Mouse (Mus musculus) left cerebral cortex, adult 2 months (tissue): ENCODE measurements around the gene Gucd1. TPM values are rescaled to one million over a fixed set of nuclear protein-coding genes. Genes with fewer than 3 reads are reported as not detected.

Experiments
- DNase-seq, 2 experiments: peaks; one replicate each; pipeline ENCODE4 v3.0.0; 2021 to 2022; ENCODE audit warnings: low spot score in 2 of 2, mixed read lengths in 1 of 2; ENCODE audit errors: extremely low spot score in 1 of 2
- H3K27ac ChIP-seq: fragments of 200-600 bp; 2 replicates; pipeline ENCODE4 v1.8.1; 2022
- H3K4me3 ChIP-seq: fragments of 200-600 bp; 2 replicates; pipeline ENCODE4 v1.8.1; 2022
- CTCF ChIP-seq: fragments of 200-600 bp; IDR thresholded peaks from 2 replicates; pipeline ENCODE4 v1.8.1; 2022; ENCODE audit warnings: antibody characterized with exemption, mild to moderate bottlenecking, moderate library complexity
- intact Hi-C: fragments of 180-260 bp; cut with DNase I; formaldehyde crosslinking; loops from one replicate; pipeline ENCODE4 v1.15.1; 2025
- total RNA-seq, 2 experiments: library from RNA; stranded (reverse); gene quantifications; 2 replicates each; pipeline ENCODE4 v1.2.3; 2021

The Gucd1 gene
- total RNA-seq, 2 experiments from 2014 or later = 16.8 to 18.1 TPM

GRCm38 (mm10) chr10:75558515-75558914 lies 40.7 kb upstream of the Gucd1 start:
- no peak for DNase-seq
- Histone ChIP-seq H3K27ac (no peak overlapping the region; the same call in 1 of the 2 replicates), H3K4me3 (no peak overlapping the region)
- intact Hi-C loops = loop anchor here (2.0 kb wide), 1 partner anchor 42 kb away; the partner anchor contains the start of genes Gucd1 and Snrpd3
- TF ChIP-seq CTCF = no peak

- Histone ChIP-seq H3K4me3 (no peak overlapping the region), H3K27ac (peak overlapping the region; percentile 74)
- peak; percentile 46 to 74 for DNase-seq
- TF ChIP-seq CTCF = no peak
- intact Hi-C loops = no loop called here
These were observed 38.3 kb upstream of the Gucd1 start for GRCm38 (mm10) chr10:75556026-75556425.

- DNase-seq = no peak
- Histone ChIP-seq H3K4me3 (no peak overlapping the region), H3K27ac (no peak overlapping the region)
- intact Hi-C loops = no loop called here
- no peak for TF ChIP-seq CTCF
These were observed 37.8 kb upstream of the Gucd1 start for GRCm38 (mm10) chr10:75555557-75555956.

GRCm38 (mm10) chr10:75554090-75554489 lies 36.3 kb upstream of the Gucd1 start:
- no peak for TF ChIP-seq CTCF
- Histone ChIP-seq H3K4me3 (no peak overlapping the region), H3K27ac (no peak overlapping the region)
- intact Hi-C loops = no loop called here
- no peak for DNase-seq

GRCm38 (mm10) chr10:75552701-75553450 lies 35.1 kb upstream of the Gucd1 start:
- DNase-seq = no peak
- no peak overlapping the region for H3K4me3 ChIP-seq
- TF ChIP-seq CTCF = no peak

GRCm38 (mm10) chr10:75552106-75552505 lies 34.3 kb upstream of the Gucd1 start:
- no peak for DNase-seq
- intact Hi-C loops = no loop called here
- Histone ChIP-seq H3K27ac (no peak overlapping the region), H3K4me3 (no peak overlapping the region)
- TF ChIP-seq CTCF = no peak

More at GRCm38 (mm10) chr10:75552701-75553450, 35.1 kb upstream of the Gucd1 start:
- intact Hi-C loops = no loop called here
- no peak overlapping the region for H3K27ac ChIP-seq

GRCm38 (mm10) chr10:75551175-75551574 lies 33.4 kb upstream of the Gucd1 start:
- no peak for DNase-seq
- no peak overlapping the region for H3K4me3 ChIP-seq
- intact Hi-C loops = no loop called here
- TF ChIP-seq CTCF = no peak
- H3K27ac ChIP-seq = no peak overlapping the region

- intact Hi-C loops = no loop called here
- no peak for DNase-seq
These were observed 32.1 kb upstream of the Gucd1 start for GRCm38 (mm10) chr10:75549886-75550285.

GRCm38 (mm10) chr10:75548486-75548885 lies 30.7 kb upstream of the Gucd1 start:
- DNase-seq = no peak
- TF ChIP-seq CTCF = no peak; the same call in 1 of the 2 replicates
- intact Hi-C loops = no loop called here
- no peak overlapping the region for H3K27ac ChIP-seq
- no peak overlapping the region for H3K4me3 ChIP-seq

More at GRCm38 (mm10) chr10:75549886-75550285, 32.1 kb upstream of the Gucd1 start:
- TF ChIP-seq CTCF = no peak
- H3K27ac ChIP-seq = no peak overlapping the region
- no peak overlapping the region for H3K4me3 ChIP-seq

- intact Hi-C loops = no loop called here
- no peak for TF ChIP-seq CTCF
- Histone ChIP-seq H3K27ac (no peak overlapping the region), H3K4me3 (no peak overlapping the region)
- no peak for DNase-seq
These were observed 30.1 kb upstream of the Gucd1 start for GRCm38 (mm10) chr10:75547901-75548300.

GRCm38 (mm10) chr10:75536123-75536522 lies 18.4 kb upstream of the Gucd1 start:
- intact Hi-C loops = no loop called here
- TF ChIP-seq CTCF = no peak
- no peak overlapping the region for H3K27ac ChIP-seq
- H3K4me3 ChIP-seq = no peak overlapping the region
- DNase-seq = no peak

- TF ChIP-seq CTCF = no peak
- no peak for DNase-seq
- Histone ChIP-seq H3K27ac (no peak overlapping the region), H3K4me3 (no peak overlapping the region)
- intact Hi-C loops = no loop called here
These were observed 17.7 kb upstream of the Gucd1 start for GRCm38 (mm10) chr10:75535423-75535822.

GRCm38 (mm10) chr10:75534934-75535333 lies 17.2 kb upstream of the Gucd1 start:
- H3K27ac ChIP-seq = no peak overlapping the region
- no peak for TF ChIP-seq CTCF
- intact Hi-C loops = no loop called here
- DNase-seq = no peak
- H3K4me3 ChIP-seq = no peak overlapping the region
